17 mouse cellular contexts compared by ENCODE assay signal in genomic region chr16:93096175-93096574, GRCm38 (mm10).
"Had no signal": no experiment of that assay in that cellular context is flagged by ENCODE, and none has a peak within 500 bp of the region (broad histone marks: within the 10 kb centered on the region; RNA-seq: fewer than 3 reads in every experiment).

No protein-coding gene starts in this region.

- DNase-seq: liver, postnatal 0 days; lung, adult 2 months; lung, postnatal 14 days; right cerebral cortex, postnatal 25 days; right cerebral cortex, postnatal 4 days; spleen, adult 18-20 months; thymus, adult 18-20 months; thymus, postnatal 25 days; thymus, postnatal 4 days had no signal

- H3K27ac ChIP-seq: liver, embryonic 15.5 days; lung, embryonic 15.5 days; macrophage; midbrain, embryonic 13.5 days; midbrain, embryonic 15.5 days; neural tube, embryonic 13.5 days; neural tube, embryonic 15.5 days had no signal

- H3K4me3 ChIP-seq: liver, embryonic 15.5 days; lung, embryonic 15.5 days; megakaryocyte, embryonic 14.5 days; midbrain, embryonic 13.5 days; midbrain, embryonic 15.5 days; neural tube, embryonic 13.5 days; neural tube, embryonic 15.5 days had no signal

- H3K4me1 ChIP-seq: liver, embryonic 15.5 days; midbrain, embryonic 13.5 days; midbrain, embryonic 15.5 days; neural tube, embryonic 13.5 days; neural tube, embryonic 15.5 days had no signal
